Mouse (Mus musculus): ENCODE data around the gene Tmem254a. TPM values are rescaled to one million over a fixed set of nuclear protein-coding genes. Genes with fewer than 3 reads are reported as not detected.
"Not testable (repeated sequence)": the region's sequence is repeated elsewhere in the genome, so short reads cannot be mapped to it uniquely, and the experiment has no call there.

Gene Tmem254a
- 0.12 and 1.6 TPM in 2 replicates for polyA plus RNA-seq (2012)

DNA sequence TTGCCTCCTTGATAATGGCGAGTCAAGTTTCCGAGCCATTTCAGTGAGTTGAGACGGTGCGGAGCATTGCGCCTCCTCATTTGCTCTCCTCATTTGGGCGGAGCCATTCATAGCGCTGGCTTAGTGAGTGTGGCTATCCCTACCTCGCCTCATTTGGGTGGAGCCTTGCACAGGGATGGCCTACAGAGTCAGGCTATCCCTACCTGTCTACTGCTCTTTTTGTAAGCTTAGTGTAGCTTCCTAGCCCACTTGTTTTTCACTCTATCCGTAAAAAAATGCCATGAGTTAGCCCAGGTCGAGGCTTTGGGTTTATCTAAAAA lies at the start of gene Tmem254a:
Gene Tmem254a, minus strand, starts transcription at position 111 of the 320 bp plus-strand sequence.
- not testable (repeated sequence) for TF ChIP-seq GATA1 (IDR thresholded peaks at IDR 0.05; ENCODE audit: low read length)

DNA sequence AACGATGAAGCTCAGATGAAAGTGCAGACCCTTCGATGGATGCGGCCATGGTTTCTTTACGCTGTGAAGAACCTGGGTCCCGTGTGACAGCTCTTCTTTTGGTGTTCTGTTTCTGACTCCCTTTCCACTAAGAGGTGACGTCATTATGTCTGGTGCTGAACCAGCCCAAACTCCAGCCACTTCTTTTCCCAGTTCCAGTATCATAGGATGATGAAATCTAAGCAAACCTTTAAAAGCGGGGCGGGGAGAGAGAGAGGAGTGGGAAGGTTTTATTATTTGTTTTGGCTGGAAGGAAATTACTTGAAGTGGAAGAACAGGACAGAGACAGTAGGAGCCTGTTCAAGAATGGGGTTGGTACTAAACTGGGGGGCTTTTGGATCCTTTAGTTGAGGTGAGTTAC lies 10.5 kb upstream of the Tmem254a start, which contains the start of gene Cphx1:
Gene Cphx1, plus strand, starts transcription at position 301 of the 400 bp plus-strand sequence.
- not testable (repeated sequence) for TF ChIP-seq GATA1 (IDR thresholded peaks at IDR 0.05; ENCODE audit: low read length)

DNA sequence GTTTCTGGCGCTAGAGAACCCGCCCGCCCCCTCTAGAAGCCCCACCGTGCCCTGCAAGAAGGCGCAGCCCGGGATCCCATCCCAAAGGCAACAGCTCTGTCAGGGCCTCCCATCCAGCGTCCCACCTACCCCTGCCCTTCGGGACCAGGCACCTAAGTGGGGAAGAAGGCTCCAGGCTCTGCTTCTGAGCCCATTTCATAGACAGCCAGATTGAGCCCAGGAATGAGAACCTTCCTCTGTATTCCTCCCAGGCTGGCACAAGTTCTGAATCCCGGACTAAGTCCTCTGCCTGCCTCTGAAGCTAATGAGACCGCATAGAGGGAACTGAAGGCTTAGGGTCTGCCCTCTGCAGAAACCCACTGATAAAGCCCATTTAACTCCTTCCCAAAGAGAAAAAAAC lies 24.5 kb downstream of the Tmem254a start, which contains the start of gene Plac9a:
Gene Plac9a, minus strand, starts transcription at position 101 of the 400 bp plus-strand sequence.
- TF ChIP-seq GATA1 (IDR thresholded peaks at IDR 0.05; ENCODE audit: low read length): not testable (repeated sequence)

Other genes starting within 250 kb of the Tmem254a start
- 70.2 and 79.2 TPM in 2 replicates for gene Ppif, start 233.5 kb downstream of the Tmem254a start, polyA plus RNA-seq (2012)
- not detected in 2 replicates for gene Zcchc24, start 158.6 kb downstream of the Tmem254a start, polyA plus RNA-seq (2012)
- 7.8 and 8.3 TPM in 2 replicates for gene Anxa11, start 85.5 kb downstream of the Tmem254a start, polyA plus RNA-seq (2012)
- not detected in 2 replicates for gene Plac9a, start 24.6 kb downstream of the Tmem254a start, polyA plus RNA-seq (2012)
- not detected in 2 replicates for gene Cphx1, start 10.6 kb upstream of the Tmem254a start, polyA plus RNA-seq (2012)
- not detected in 2 replicates for gene Duxbl1, start 50.9 kb upstream of the Tmem254a start, polyA plus RNA-seq (2012)
- gene Gm9780, start 115.0 kb upstream of the Tmem254a start, polyA plus RNA-seq (2012): not detected in 2 replicates
- 0.80 and 2.6 TPM in 2 replicates for gene Tmem254c, start 139.7 kb upstream of the Tmem254a start, polyA plus RNA-seq (2012)
- not detected in 2 replicates for gene Cphx2, start 153.8 kb upstream of the Tmem254a start, polyA plus RNA-seq (2012)
- gene Cphx3, start 154.6 kb upstream of the Tmem254a start, polyA plus RNA-seq (2012): not detected in 2 replicates
- not detected in 2 replicates for gene Duxbl2, start 190.7 kb upstream of the Tmem254a start, polyA plus RNA-seq (2012)